Mouse (Mus musculus) left cerebral cortex, postnatal 25 days (tissue): ENCODE measurements around the gene Ncaph2. TPM values are rescaled to one million over a fixed set of nuclear protein-coding genes. Genes with fewer than 3 reads are reported as not detected.

Experiments
- DNase-seq, 2 experiments: peaks; one replicate each; pipeline ENCODE4 v3.0.0; 2022; ENCODE audit warnings: low spot score in 2 of 2, mixed read lengths in 1 of 2
- intact Hi-C: fragments of 180-260 bp; cut with DNase I; formaldehyde crosslinking; loops from one replicate; pipeline ENCODE4 v1.15.1; 2025
- total RNA-seq, 2 experiments: library from RNA; stranded (reverse); gene quantifications; 2 replicates each; pipeline ENCODE4 v1.2.3; 2021

Gene Ncaph2
- 10 to 100 TPM; 96.1 to 97.4 TPM for total RNA-seq

DNA sequence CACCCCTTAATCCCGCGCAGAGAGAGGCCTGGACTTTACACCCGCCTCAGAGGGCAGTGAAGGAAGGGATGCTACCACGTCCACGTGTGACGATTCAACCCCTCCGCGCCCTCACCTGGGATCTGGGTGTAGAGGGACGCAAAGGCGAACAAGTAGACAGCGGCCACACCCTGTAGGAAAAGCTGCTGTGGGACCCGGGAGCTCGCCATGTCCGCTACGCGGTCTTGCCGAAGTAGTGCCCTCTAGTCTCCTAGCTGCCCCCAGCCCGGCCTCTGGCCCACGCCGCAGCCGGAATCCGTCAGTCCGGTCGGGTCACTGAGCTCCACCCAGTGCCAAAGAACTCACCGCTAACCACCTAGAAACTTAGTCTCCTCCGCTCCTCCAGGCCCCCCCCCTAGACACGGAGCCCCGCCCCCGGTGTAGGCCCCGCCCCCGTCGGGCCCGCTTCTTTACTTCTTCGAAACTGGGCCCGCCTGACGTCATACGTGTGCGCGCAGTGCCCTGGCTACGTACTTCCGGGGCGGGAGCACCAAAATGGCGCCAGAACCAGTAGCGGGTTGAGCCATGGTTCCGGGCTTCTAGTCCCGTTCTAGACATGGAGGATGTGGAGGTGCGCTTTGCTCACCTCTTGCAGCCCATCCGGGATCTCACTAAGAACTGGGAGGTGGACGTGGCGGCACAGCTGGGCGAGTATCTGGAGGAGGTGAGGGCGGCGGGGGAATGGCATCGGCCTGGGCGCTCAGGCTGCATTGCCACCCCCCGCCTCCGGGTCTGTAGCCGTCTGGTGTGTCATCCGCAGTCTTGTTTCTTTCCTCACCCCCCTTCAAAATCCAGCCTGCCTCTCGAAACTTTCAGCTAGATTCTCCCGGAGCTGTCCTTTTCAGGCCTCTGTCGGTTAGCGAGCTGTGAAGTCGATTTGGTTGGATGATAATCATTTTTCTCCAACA, at the start of gene Ncaph2, which contains the start of gene Lmf2:
Gene Ncaph2 (plus strand): TSS at position 479 of the 947 bp plus-strand sequence.
Gene Lmf2 (minus strand): TSS at position 419 of the 947 bp plus-strand sequence.
- DNase-seq = peak; percentile 94 to 96
- intact Hi-C loops = loop anchor here (1.0 to 5.0 kb wide), 4 partner anchors 17 to 233 kb away; partner anchors contain the start of genes C730034F03Rik, Chkb, Gm44502 and Sbf1

DNA sequence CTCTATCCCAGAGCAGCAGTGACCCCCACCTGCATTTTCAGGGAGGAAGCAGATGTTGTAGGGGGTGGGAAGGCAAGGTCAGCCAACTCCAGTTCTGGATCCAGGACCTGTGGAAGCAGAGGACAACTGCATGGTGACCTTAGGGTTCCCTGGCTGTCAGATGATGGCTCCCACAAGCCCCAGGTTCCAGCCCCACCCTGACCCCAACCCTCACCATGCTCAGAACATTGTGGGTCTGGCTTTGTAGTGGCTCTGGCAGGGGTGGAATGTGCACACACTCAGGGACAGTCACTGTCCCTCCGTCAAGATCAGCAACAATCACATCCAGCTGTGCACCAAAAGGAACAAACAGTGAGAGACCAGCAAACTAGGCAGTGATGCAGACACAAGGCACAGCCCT, 49.6 kb upstream of the Ncaph2 start:
- no peak for DNase-seq
- intact Hi-C loops = no loop called here

DNA sequence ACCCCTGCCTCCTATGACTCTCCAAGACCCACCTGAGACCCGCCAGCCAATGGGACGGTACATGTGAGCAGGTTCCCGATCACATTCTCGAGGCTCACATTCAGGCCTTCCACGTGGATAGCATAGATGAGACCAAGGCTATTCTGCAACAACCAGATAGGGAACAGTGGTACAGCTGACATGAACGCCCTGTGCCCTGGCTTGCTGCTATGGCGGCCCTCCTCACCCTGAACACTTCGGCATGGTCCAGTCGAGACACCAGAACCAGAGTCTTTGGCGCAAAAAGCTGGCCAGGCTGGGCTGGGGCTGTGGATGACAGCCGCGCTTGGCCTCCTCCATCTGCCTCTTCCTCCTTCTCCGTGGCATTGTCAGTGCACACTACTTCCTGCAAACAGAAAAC, 48.1 kb upstream of the Ncaph2 start:
- intact Hi-C loops = no loop called here
- DNase-seq = peak in 1 of 2 experiments; percentile 1

- intact Hi-C loops = no loop called here
- DNase-seq = peak in 1 of 2 experiments; percentile 6
Measured at GRCm38 (mm10) chr15:89308406-89309139, 46.9 kb upstream of the Ncaph2 start.

DNA sequence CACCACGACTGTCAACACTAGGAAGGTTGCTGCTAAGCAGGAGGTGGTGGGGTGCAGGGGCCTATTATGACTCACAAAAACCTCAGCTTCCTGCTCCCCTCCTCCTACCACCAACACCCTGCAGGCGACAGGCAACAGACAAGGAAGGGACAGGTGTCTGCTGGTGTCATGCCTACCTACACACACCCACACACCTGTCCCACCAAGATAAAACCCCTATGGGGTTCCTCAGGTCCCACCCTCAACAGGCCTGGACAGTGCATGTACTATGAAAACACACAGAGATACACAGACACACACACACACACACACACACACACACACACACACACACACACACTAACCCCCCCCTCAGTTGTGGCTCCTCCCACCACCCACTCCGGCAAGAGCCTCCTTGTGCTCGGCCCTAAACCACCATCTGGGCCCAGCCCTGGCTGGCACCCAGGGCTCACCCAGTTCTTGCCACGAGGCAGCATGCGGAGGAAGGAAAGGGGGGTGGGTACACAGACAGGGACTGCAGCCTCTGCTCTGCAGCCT, 45.5 kb upstream of the Ncaph2 start:
- peak; percentile 38 to 81 for DNase-seq
- intact Hi-C loops = no loop called here

GRCm38 (mm10) chr15:89313359-89313758, 42.2 kb upstream of the Ncaph2 start:
- no peak for DNase-seq
- intact Hi-C loops = no loop called here

- DNase-seq = no peak
- intact Hi-C loops = loop anchor here (2.0 kb wide), 1 partner anchor 41 kb away; the partner anchor contains the start of genes Lmf2 and Ncaph2
Measured at GRCm38 (mm10) chr15:89314107-89314506, 41.4 kb upstream of the Ncaph2 start.

- intact Hi-C loops = loop anchor here (2.0 kb wide), 1 partner anchor 40 kb away; the partner anchor contains the start of genes Lmf2 and Ncaph2
- peak in 1 of 2 experiments; percentile 41 for DNase-seq
Measured at GRCm38 (mm10) chr15:89314511-89315189, 40.9 kb upstream of the Ncaph2 start.

DNA sequence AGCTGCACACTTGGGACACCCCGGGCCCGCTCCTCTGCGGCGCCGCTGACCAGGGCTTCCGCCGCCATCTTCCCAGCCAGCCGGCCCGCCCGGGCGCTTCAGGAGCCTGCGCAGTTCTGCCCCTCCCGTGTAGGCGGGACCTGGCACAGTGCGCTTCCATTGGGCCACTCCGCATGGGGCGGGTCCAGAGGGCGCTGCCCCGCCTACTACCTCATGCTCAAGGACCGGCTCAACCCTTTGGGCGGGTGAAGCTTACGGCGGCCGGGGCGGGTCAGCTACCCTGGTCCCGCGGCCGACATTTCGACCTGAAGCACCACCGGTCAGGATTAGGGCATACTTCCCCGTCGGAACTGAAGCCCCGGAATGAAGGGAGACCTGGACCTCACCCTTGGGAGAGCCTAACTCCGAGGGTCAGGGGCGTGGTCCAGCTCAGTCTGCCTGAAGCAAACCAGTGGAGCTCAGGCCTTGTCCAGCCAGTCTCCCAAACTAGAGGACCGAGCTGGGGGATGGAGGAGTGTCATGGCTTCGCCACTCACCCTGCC, 40.3 kb upstream of the Ncaph2 start, which contains the start of gene Sbf1:
Gene Sbf1 (minus strand): TSS at position 122 of the 542 bp plus-strand sequence.
- intact Hi-C loops = loop anchor here (2.0 kb wide), 1 partner anchor 40 kb away; the partner anchor contains the start of genes Lmf2 and Ncaph2
- peak; percentile 97 to 99 for DNase-seq

DNA sequence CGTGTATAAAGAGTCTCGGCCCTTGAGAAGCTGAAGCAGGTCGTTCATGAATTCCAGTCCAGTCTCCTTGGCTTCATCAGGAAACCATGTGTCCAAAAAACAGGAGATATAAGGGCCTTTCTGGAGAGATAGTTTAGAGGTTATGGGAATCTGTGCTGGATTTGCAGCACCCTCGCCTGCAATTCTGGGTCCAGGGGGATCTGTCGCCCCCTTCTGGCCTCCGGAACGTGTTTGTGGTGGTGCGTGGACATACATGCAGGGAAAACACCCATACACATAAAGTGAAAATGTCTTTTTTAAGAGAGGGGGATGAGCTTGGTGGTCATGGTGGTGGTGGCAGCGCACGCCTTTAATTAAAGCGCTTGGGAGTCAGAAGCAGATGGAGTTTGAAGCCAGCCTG, 39.4 kb upstream of the Ncaph2 start:
- DNase-seq = no peak
- intact Hi-C loops = no loop called here

GRCm38 (mm10) chr15:89321264-89321663, 34.3 kb upstream of the Ncaph2 start:
- intact Hi-C loops = no loop called here
- DNase-seq = no peak

GRCm38 (mm10) chr15:89322670-89323522, 32.6 kb upstream of the Ncaph2 start, which contains the start of gene Adm2:
Adm2 (plus strand) TSS chr15:89322720.
- intact Hi-C loops = no loop called here
- DNase-seq = no peak

DNA sequence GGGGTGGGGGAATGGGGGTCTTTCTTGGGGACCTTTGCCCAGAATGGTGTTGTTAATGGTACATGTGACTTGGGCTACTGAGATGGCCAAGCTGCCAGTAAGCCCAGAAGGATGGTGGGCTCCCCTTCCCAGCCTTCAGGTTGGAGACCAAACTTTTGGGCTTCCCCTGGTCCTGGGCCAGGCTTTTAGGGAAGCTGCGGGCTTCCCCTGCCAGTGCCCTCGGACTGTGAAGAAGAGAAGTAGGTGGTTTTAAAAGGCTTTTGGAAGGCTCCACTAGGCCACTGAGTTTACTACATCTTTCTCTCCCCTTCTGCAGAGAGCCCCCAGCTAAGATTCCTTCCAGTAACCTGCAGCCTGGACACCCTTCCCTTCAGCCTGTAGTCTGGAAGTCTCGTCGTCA, 31.9 kb upstream of the Ncaph2 start:
- intact Hi-C loops = no loop called here
- no peak for DNase-seq

DNA sequence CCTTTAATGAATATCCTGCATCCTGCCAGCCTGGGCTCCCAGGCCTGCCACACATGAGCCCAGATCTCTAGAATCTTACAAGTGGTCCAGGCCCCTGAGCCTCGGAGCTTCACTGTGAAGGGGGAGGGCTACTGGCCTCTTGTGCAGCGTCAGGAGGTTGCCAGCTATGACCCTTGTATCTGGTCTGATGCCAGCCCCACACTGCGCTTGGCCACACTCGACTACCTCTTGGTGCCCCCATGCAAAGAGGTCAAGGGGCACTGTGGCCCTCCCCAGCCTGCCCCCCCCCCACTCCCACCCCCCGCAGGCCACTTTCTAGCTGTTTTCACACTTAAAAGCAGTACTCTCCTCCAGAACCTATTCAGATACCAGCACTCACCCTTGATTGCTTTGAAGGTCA, 29.1 kb upstream of the Ncaph2 start:
- DNase-seq = no peak
- intact Hi-C loops = no loop called here

- intact Hi-C loops = no loop called here
- DNase-seq = no peak
Measured at GRCm38 (mm10) chr15:89334271-89334670, 21.2 kb upstream of the Ncaph2 start, which contains the start of gene Miox. Miox (plus strand) TSS chr15:89334398.

GRCm38 (mm10) chr15:89334774-89335537, 20.6 kb upstream of the Ncaph2 start:
- intact Hi-C loops = no loop called here

DNA sequence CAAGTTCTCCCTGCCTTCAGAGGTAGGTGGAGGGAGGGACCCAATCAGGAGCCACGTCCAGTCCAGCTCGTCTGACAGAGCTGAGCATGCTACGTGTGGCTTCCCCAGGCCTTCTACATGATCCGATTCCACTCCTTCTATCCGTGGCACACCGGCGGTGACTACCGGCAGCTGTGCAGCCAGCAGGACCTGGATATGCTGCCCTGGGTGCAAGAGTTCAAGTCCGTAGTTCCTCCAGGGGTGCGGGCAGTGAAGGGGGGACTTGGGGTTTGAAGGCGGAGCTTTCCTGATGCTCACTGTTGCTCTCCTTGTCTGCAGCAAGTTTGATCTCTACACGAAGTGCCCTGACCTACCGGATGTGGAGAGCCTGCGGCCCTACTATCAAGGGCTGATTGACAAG, 19.1 kb upstream of the Ncaph2 start:
- no peak for DNase-seq
- intact Hi-C loops = no loop called here

More at GRCm38 (mm10) chr15:89334774-89335537, 20.6 kb upstream of the Ncaph2 start:
- no peak for DNase-seq
